Mouse (Mus musculus): ENCODE measurements around the gene Tubb4b.

Tubb4b gene

GRCm38 (mm10) chr2:25193330-25193770 lies 31.2 kb downstream of the Tubb4b start:
- DNase-seq (ENCODE audit: low spot score in 2 of 2) = peak; percentile 85 to 86

- no peak for DNase-seq (ENCODE audit: low spot score in 2 of 2)
Observed at GRCm38 (mm10) chr2:25187841-25188240, 36.7 kb downstream of the Tubb4b start.

GRCm38 (mm10) chr2:25186575-25186930 lies 37.9 kb downstream of the Tubb4b start:
- DNase-seq (ENCODE audit: low spot score in 2 of 2) = no peak

- DNase-seq (ENCODE audit: low spot score in 2 of 2) = peak in 1 of 2 experiments; percentile 33
Observed at GRCm38 (mm10) chr2:25185625-25186574, 38.6 kb downstream of the Tubb4b start.

- DNase-seq (ENCODE audit: low spot score in 2 of 2) = no peak
Observed at GRCm38 (mm10) chr2:25184496-25184895, 40.0 kb downstream of the Tubb4b start.

- no peak for DNase-seq (ENCODE audit: low spot score in 2 of 2)
Observed at GRCm38 (mm10) chr2:25183336-25183735, 41.2 kb downstream of the Tubb4b start.

- no peak for DNase-seq (ENCODE audit: low spot score in 2 of 2)
Observed at GRCm38 (mm10) chr2:25182664-25183063, 41.8 kb downstream of the Tubb4b start.

GRCm38 (mm10) chr2:25181891-25182397 lies 42.6 kb downstream of the Tubb4b start:
- no peak for DNase-seq (ENCODE audit: low spot score in 2 of 2)

GRCm38 (mm10) chr2:25180973-25181890 lies 43.3 kb downstream of the Tubb4b start:
- no peak for DNase-seq (ENCODE audit: low spot score in 2 of 2)

GRCm38 (mm10) chr2:25180478-25180903 lies 44.0 kb downstream of the Tubb4b start, which contains the start of gene Nrarp:
TSS of gene Nrarp (plus strand) at chr2:25180758.
- DNase-seq (ENCODE audit: low spot score in 2 of 2) = peak; percentile 92 to 93

- no peak for DNase-seq (ENCODE audit: low spot score in 2 of 2)
Observed at GRCm38 (mm10) chr2:25179566-25180217, 44.8 kb downstream of the Tubb4b start.

- DNase-seq (ENCODE audit: low spot score in 2 of 2) = no peak
Observed at GRCm38 (mm10) chr2:25178285-25178972, 46.1 kb downstream of the Tubb4b start.

- DNase-seq (ENCODE audit: low spot score in 2 of 2) = peak in 1 of 2 experiments; percentile 62
Observed at GRCm38 (mm10) chr2:25177685-25178084, 46.8 kb downstream of the Tubb4b start.

- peak in 1 of 2 experiments; percentile 70 for DNase-seq (ENCODE audit: low spot score in 2 of 2)
Observed at GRCm38 (mm10) chr2:25177076-25177475, 47.4 kb downstream of the Tubb4b start.

- peak in 1 of 2 experiments; percentile 74 for DNase-seq (ENCODE audit: low spot score in 2 of 2)
Observed at GRCm38 (mm10) chr2:25176573-25176972, 47.9 kb downstream of the Tubb4b start.

- DNase-seq (ENCODE audit: low spot score in 2 of 2) = no peak
Observed at GRCm38 (mm10) chr2:25175690-25176078, 48.8 kb downstream of the Tubb4b start.

GRCm38 (mm10) chr2:25174866-25175689 lies 49.4 kb downstream of the Tubb4b start:
- DNase-seq (ENCODE audit: low spot score in 2 of 2) = no peak

- DNase-seq (ENCODE audit: low spot score in 2 of 2) = no peak
Observed at GRCm38 (mm10) chr2:25173821-25174220, 50.7 kb downstream of the Tubb4b start.

- no peak for DNase-seq (ENCODE audit: low spot score in 2 of 2)
Observed at GRCm38 (mm10) chr2:25172629-25173028, 51.9 kb downstream of the Tubb4b start.
